Mouse (Mus musculus) liver, adult 2 months (tissue): ENCODE measurements around the gene Otulinl. TPM values are rescaled to one million over a fixed set of nuclear protein-coding genes. Genes with fewer than 3 reads are reported as not detected.

Source experiments
- DNase-seq: peaks from one replicate; pipeline ENCODE4 v3.0.0-alpha.2; 2011; ENCODE audit warnings: low read depth, low spot score; ENCODE audit errors: extremely low read depth
- H3K27ac ChIP-seq: fragments of 200-500 bp; replicated peaks from 2 replicates; pipeline ENCODE4 v1.5.1; 2012; ENCODE audit warnings: low read depth, mild to moderate bottlenecking, control low read depth, inconsistent platforms, low read length; ENCODE audit not compliant: insufficient read depth
- H3K27me3 ChIP-seq: fragments of 200-500 bp; 2 replicates; pipeline ENCODE4 v1.6.1; 2012; ENCODE audit warnings: mild to moderate bottlenecking, moderate library complexity, low read length, inconsistent platforms; ENCODE audit not compliant: control insufficient read depth, insufficient read depth
- H3K36me3 ChIP-seq: fragments of 200-500 bp; 2 replicates; pipeline ENCODE4 v1.6.1; 2012; ENCODE audit warnings: low read length, inconsistent platforms; ENCODE audit not compliant: control insufficient read depth, insufficient read depth
- H3K4me1 ChIP-seq: fragments of 200-500 bp; 2 replicates; pipeline ENCODE4 v1.6.1; 2011; ENCODE audit warnings: low read length; ENCODE audit not compliant: control insufficient read depth, insufficient read depth
- H3K4me3 ChIP-seq: fragments of 200-500 bp; 2 replicates; pipeline ENCODE4 v1.5.1; 2011; ENCODE audit warnings: low read depth, mild to moderate bottlenecking, control low read depth, low read length, moderate library complexity; ENCODE audit not compliant: insufficient read depth
- H3K79me2 ChIP-seq: fragments of 200-500 bp; 2 replicates; pipeline ENCODE4 v1.6.1; 2012; ENCODE audit warnings: inconsistent platforms, mild to moderate bottlenecking, low read length, moderate library complexity; ENCODE audit not compliant: control insufficient read depth, insufficient read depth
- H3K9ac ChIP-seq: fragments of 200-500 bp; 2 replicates; pipeline ENCODE4 v1.6.1; 2012; ENCODE audit warnings: low read depth, mild to moderate bottlenecking, control low read depth, inconsistent platforms, low read length
- CTCF ChIP-seq: fragments of 200-500 bp; IDR thresholded peaks from 2 replicates; pipeline ENCODE4 v1.5.1; 2011; ENCODE audit warnings: low read depth, low read length, control low read depth
- POLR2A ChIP-seq: fragments of 200-500 bp; IDR thresholded peaks from 2 replicates; pipeline ENCODE4 v1.6.1; 2011; ENCODE audit warnings: low read length, control low read depth; ENCODE audit not compliant: insufficient read depth; ENCODE audit errors: extremely low read depth
- WGBS: fragments of 180-500 bp; shearing (Covaris S2); methylation state at CpG from one replicate; pipeline ENCODE4 v1.1.7; 2018; 5-methylcytosine and 5-hydroxymethylcytosine counted together
- polyA plus RNA-seq: library from polyadenylated mRNA; depleted of rRNA; stranded (reverse); fragments of >200 nt; gene quantifications from 2 replicates; pipeline ENCODE4 v1.2.3, GENCODE M21; 2012
- total RNA-seq: library from RNA; depleted of rRNA; stranded (reverse); fragments of >200 nt; gene quantifications from 2 replicates; pipeline ENCODE4 v1.2.3, GENCODE M21; 2014

The Otulinl gene
- total and polyA plus RNA-seq, 2 experiments = 0.78 to 2.1 TPM

DNA sequence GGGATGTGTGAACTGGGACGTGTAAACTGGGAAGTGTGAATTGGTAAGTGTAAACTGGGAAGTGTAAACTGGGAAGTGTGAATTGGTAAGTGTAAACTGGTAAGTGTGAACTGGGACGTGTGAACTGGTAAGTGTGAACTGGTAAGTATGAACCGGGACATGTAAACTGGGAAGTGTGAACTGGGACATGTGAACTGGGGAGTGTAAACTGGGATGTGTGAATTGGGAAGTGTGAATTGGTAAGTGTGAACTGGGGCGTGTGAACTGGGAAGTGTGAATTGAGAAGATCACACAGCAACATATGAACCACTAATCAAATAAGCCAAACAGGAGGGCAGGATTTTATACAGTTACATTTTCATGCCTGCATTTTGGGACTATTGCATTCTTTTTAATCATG, 23.0 kb downstream of the Otulinl start:
- H3K9ac ChIP-seq = no peak overlapping the region
- no peaks in the 10 kb centered on the region for H3K4me1 ChIP-seq
- no peaks in the 10 kb centered on the region for H3K79me2 ChIP-seq
- TF ChIP-seq POLR2A (no peak), CTCF (no peak)
- H3K27me3 ChIP-seq = no peaks in the 10 kb centered on the region
- no peaks in the 10 kb centered on the region for H3K36me3 ChIP-seq
- 82% methylated on average over 4 of the region's 4 CpGs for WGBS
- no peak for DNase-seq
- no peak overlapping the region for H3K4me3 ChIP-seq
- H3K27ac ChIP-seq = no peak overlapping the region

GRCm38 (mm10) chr15:27657866-27658265, 23.5 kb downstream of the Otulinl start:
- Histone ChIP-seq H3K27me3 (no peaks in the 10 kb centered on the region), H3K79me2 (no peaks in the 10 kb centered on the region), H3K27ac (no peak overlapping the region), H3K4me1 (no peaks in the 10 kb centered on the region), H3K4me3 (no peak overlapping the region), H3K36me3 (no peaks in the 10 kb centered on the region), H3K9ac (no peak overlapping the region)
- TF ChIP-seq POLR2A (no peak), CTCF (no peak)
- DNase-seq = no peak
- 95% methylated on average over 10 of the region's 10 CpGs for WGBS

DNA sequence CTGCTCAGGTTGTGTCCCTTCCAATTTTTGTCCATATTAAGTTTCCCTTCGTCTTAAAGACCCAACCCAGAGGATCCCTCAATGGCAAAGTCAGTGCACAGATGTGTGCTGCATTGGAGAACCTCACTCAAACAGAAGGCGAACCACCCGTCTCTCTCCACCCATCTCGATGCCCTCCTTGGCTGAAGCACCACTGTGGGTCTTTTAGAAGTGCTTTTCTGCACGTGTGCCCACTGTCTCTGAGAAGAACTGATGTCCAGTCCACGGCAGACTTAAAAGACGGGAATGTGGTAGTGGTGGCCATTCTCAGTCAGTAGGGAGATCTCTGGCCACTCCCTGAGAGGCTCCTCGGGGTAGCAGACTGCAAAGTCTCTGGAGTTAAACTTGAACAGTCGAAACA, 24.8 kb downstream of the Otulinl start:
- DNase-seq = no peak
- Histone ChIP-seq H3K79me2 (no peaks in the 10 kb centered on the region), H3K27ac (no peak overlapping the region), H3K36me3 (no peaks in the 10 kb centered on the region), H3K4me3 (no peak overlapping the region), H3K9ac (no peak overlapping the region), H3K4me1 (no peaks in the 10 kb centered on the region), H3K27me3 (no peaks in the 10 kb centered on the region)
- TF ChIP-seq POLR2A (no peak), CTCF (no peak)
- 77% methylated on average over 9 of the region's 9 CpGs for WGBS

- H3K4me3 ChIP-seq = no peak overlapping the region
- no peak for DNase-seq
- H3K4me1 ChIP-seq = no peaks in the 10 kb centered on the region
- H3K27ac ChIP-seq = no peak overlapping the region
- H3K36me3 ChIP-seq = no peaks in the 10 kb centered on the region
- H3K9ac ChIP-seq = no peak overlapping the region
- TF ChIP-seq CTCF (no peak), POLR2A (no peak)
- no peaks in the 10 kb centered on the region for H3K79me2 ChIP-seq
- no peaks in the 10 kb centered on the region for H3K27me3 ChIP-seq
- WGBS = 13% methylated on average over 5 of the region's 5 CpGs
These were observed 26.4 kb downstream of the Otulinl start for GRCm38 (mm10) chr15:27655015-27655414.

DNA sequence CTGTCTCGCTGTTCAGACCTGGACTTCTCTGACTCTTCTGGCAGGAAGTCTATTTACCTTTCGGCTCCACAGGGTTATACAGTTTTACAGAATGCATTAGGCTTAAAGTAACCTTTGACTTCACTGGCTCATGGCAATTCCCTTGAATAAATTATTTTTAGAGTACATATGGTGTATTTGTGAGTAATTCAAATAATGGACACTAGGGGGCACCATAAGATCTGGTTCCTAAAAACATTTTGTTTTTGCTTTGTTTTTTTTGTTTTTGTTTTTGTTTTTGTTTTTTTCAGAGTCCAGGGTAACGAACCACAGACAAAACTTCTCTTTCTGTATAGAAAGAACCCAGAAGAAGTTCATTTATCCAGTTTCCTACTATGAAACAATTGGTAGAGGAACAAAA, 33.7 kb downstream of the Otulinl start:
- H3K27me3 ChIP-seq = no peaks in the 10 kb centered on the region
- 31% methylated on average over 3 of the region's 3 CpGs for WGBS
- H3K27ac ChIP-seq = no peak overlapping the region
- H3K79me2 ChIP-seq = no peaks in the 10 kb centered on the region
- no peak overlapping the region for H3K4me3 ChIP-seq
- DNase-seq = no peak
- H3K9ac ChIP-seq = no peak overlapping the region
- no peaks in the 10 kb centered on the region for H3K36me3 ChIP-seq
- TF ChIP-seq POLR2A (no peak), CTCF (peak; percentile 55)
- H3K4me1 ChIP-seq = no peaks in the 10 kb centered on the region

- H3K27me3 ChIP-seq = no peaks in the 10 kb centered on the region
- H3K36me3 ChIP-seq = no peaks in the 10 kb centered on the region
- H3K79me2 ChIP-seq = no peaks in the 10 kb centered on the region
- no peak overlapping the region for H3K9ac ChIP-seq
- TF ChIP-seq CTCF (no peak), POLR2A (no peak)
- DNase-seq = no peak
- H3K27ac ChIP-seq = no peak overlapping the region
- no peak overlapping the region for H3K4me3 ChIP-seq
- 95% methylated on average over 8 of the region's 8 CpGs for WGBS
- no peaks in the 10 kb centered on the region for H3K4me1 ChIP-seq
These were observed 34.7 kb downstream of the Otulinl start for GRCm38 (mm10) chr15:27646665-27647064.
